Mouse (Mus musculus) hindbrain, embryonic 11.5 days (tissue): ENCODE measurements around the gene Il6ra. TPM values are rescaled to one million over a fixed set of nuclear protein-coding genes. Genes with fewer than 3 reads are reported as not detected.
"Not testable (repeated sequence)": the region's sequence is repeated elsewhere in the genome, so short reads cannot be mapped to it uniquely, and the experiment has no call there.

Experiments
- ATAC-seq: fragments of 200-750 bp; cut with Nextera tagmentation; 2 replicates; pipeline ENCODE4 v1.8.0; 2017; ENCODE audit warnings: mild to moderate bottlenecking, moderate TSS enrichment, moderate library complexity; ENCODE audit not compliant: low FRiP score
- DNase-seq: peaks from one replicate; pipeline ENCODE4 v3.0.0-alpha.2; 2015; ENCODE audit warnings: low spot score
- H3K27ac ChIP-seq: fragments of 300-500 bp; sonication (generic); 2 replicates; pipeline ENCODE4 v1.5.1; 2014; ENCODE audit warnings: mild to moderate bottlenecking, low read depth, low read length
- H3K27me3 ChIP-seq: fragments of 300-500 bp; sonication (generic); 2 replicates; pipeline ENCODE4 v1.6.1; 2014; ENCODE audit warnings: mild to moderate bottlenecking, low read length, moderate library complexity, mixed read lengths; ENCODE audit not compliant: control insufficient read depth, insufficient read depth
- H3K36me3 ChIP-seq: fragments of 300-500 bp; sonication (generic); 2 replicates; pipeline ENCODE4 v1.6.1; 2014; ENCODE audit warnings: mild to moderate bottlenecking, low read length, moderate library complexity, mixed read lengths; ENCODE audit not compliant: control insufficient read depth, insufficient read depth
- H3K4me1 ChIP-seq: fragments of 300-500 bp; sonication (generic); replicated peaks from 2 replicates; pipeline ENCODE4 v1.6.1; 2014; ENCODE audit warnings: low read length, mixed read lengths; ENCODE audit not compliant: control insufficient read depth, insufficient read depth
- H3K4me2 ChIP-seq: fragments of 300-500 bp; sonication (generic); replicated peaks from 2 replicates; pipeline ENCODE4 v1.6.1; 2014; ENCODE audit warnings: mild to moderate bottlenecking, low read depth, low read length
- H3K4me3 ChIP-seq: fragments of 300-500 bp; sonication (generic); 2 replicates; pipeline ENCODE4 v1.5.1; 2014; ENCODE audit warnings: low read depth, low read length
- H3K9ac ChIP-seq: fragments of 300-500 bp; sonication (generic); 2 replicates; pipeline ENCODE4 v1.6.1; 2014; ENCODE audit warnings: low read depth, low read length
- H3K9me3 ChIP-seq: fragments of 300-500 bp; sonication (generic); 2 replicates; pipeline ENCODE4 v1.6.1; 2016; ENCODE audit warnings: low read length; ENCODE audit not compliant: control insufficient read depth
- WGBS: fragments of 180-500 bp; shearing (Covaris S2); extraction: QIAGEN DNeasy Blood & Tissue Kit; methylation state at CpG from one replicate; pipeline ENCODE4 v1.1.7; 2014; 5-methylcytosine and 5-hydroxymethylcytosine counted together
- polyA plus RNA-seq: library from polyadenylated mRNA; unstranded; fragments of >200 nt; fragmentation: Nextera tagmentation; extraction: Ambion mirVana; gene quantifications from 2 replicates; pipeline ENCODE4 v1.2.1, GENCODE M21; 2014

Il6ra gene
- polyA plus RNA-seq, 1 experiment from 2014 or later: 0.22 TPM

DNA sequence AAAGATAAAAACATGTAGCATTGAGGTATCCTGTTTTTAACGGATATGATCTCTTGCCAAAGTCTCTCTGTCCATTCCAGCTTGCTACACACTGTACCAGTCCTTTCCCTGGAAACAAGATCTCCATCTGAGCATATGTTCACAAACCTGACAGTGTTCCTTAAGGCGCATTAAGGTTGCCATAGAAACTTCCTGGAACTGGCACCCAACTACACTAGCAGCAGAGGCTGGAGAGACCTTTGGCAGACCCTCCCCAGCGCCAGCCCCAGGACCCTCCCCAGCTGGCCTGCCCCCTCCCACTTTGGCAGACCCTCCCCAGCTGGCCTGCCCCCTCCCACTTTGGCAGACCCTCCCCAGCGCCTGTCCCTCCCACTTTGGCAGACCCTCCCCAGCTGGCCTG lies 45.3 kb downstream of the Il6ra start:
- H3K9ac ChIP-seq: no peak overlapping the region
- no peak overlapping the region for H3K4me2 ChIP-seq
- H3K4me1 ChIP-seq: no peaks in the 10 kb centered on the region
- H3K9me3 ChIP-seq: no peaks in the 10 kb centered on the region
- 69% methylated on average over 3 of the region's 4 CpGs for WGBS
- H3K36me3 ChIP-seq: no peaks in the 10 kb centered on the region
- H3K27me3 ChIP-seq: no peaks in the 10 kb centered on the region
- no peak overlapping the region for H3K4me3 ChIP-seq
- ATAC-seq: no peak
- no peak overlapping the region for H3K27ac ChIP-seq
- no peak for DNase-seq

DNA sequence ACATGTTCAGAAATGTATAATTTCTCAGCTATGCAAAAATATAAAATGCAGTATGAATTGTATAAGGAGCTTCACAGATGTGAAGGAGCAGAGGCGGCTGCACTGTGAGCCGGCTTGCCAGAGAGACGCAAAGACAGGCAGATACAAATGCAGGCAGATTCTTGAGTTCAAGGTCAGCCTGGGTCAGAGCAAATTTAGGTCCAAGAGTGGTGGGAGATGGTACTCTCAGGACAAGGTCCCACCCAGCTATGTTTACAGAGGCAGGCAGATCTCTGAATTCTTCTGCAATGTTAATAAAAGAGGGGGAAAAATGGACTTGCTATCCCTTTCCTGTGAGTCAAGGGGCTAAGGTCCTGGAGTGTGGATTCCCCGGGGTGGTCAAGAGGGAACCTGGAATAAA lies 47.2 kb downstream of the Il6ra start:
- no peak overlapping the region for H3K9ac ChIP-seq
- ATAC-seq: no peak
- H3K27ac ChIP-seq: no peak overlapping the region
- H3K36me3 ChIP-seq: no peaks in the 10 kb centered on the region
- 82% methylated on average over 4 of the region's 4 CpGs for WGBS
- no peak overlapping the region for H3K4me3 ChIP-seq
- H3K9me3 ChIP-seq: no peaks in the 10 kb centered on the region
- no peaks in the 10 kb centered on the region for H3K27me3 ChIP-seq
- no peak for DNase-seq
- H3K4me1 ChIP-seq: peaks cover 3% of the 10 kb centered on the region
- H3K4me2 ChIP-seq: no peak overlapping the region

DNA sequence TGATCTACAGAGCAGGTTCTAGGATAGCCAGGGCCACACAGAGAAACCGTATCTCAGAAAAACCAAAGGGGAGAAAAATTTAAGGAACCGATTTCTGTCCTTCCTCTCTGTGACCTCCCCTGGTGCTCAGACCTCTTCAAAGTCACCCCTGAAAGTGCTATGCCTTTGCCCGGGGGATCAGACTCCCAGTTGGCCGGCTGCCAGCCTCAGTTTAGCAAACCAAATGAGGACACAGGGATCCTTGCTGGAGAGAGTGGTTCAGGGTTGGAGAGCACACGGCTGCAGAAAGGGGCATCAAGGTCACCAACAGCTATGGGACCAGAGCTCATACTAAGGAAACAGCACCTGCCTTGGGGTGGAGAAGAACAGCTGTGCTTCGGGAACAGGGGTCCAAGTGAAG lies 48.0 kb downstream of the Il6ra start:
- no peak for ATAC-seq
- WGBS: 64% methylated on average over 6 of the region's 6 CpGs
- no peak for DNase-seq
- peaks cover 3% of the 10 kb centered on the region for H3K4me1 ChIP-seq
- H3K4me3 ChIP-seq: no peak overlapping the region
- H3K27me3 ChIP-seq: no peaks in the 10 kb centered on the region
- H3K9me3 ChIP-seq: no peaks in the 10 kb centered on the region
- H3K9ac ChIP-seq: no peak overlapping the region
- no peak overlapping the region for H3K27ac ChIP-seq
- no peaks in the 10 kb centered on the region for H3K36me3 ChIP-seq
- H3K4me2 ChIP-seq: no peak overlapping the region

DNA sequence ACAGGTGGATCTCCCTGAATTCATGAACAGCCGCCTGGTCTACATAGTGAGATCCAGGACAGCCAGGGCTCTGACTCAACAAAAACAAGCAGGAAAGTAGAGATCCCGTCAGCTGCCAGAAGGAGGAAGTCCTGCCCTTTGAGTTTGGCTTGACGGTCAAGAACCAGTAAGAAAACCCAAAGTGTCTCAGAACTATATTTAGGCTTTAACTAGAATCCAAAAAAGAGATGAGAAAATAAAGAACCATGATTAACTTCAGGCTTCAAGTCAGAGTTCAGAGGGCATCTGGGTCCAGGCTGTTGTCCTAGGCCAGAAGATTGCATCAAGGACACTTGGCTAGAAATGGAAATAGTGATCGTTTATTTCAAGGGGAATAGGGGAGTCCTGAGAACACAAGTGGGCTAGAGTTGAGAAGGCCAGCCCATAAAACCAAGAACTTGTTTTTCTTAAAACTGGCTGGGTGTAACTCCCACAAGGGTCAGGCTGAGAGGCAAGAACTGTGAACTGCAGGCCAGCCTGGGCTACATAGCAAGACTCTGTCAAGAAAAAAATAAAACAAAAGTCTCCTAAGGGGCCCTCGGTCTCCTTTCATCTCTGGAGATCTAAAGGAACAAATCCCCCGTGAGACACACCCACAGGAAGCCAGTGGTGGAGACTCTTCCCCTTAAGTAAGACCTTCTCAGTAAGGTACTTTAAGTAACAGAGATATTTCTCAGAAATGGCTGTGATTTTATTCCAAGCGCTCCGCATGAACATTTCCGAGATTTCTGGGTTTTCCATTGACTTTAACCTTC lies 49.1 kb downstream of the Il6ra start:
- H3K4me3 ChIP-seq: no peak overlapping the region
- DNase-seq: no peak
- H3K4me2 ChIP-seq: no peak overlapping the region
- peaks cover 3% of the 10 kb centered on the region for H3K4me1 ChIP-seq
- WGBS: 87% methylated on average over 9 of the region's 9 CpGs
- no peaks in the 10 kb centered on the region for H3K9me3 ChIP-seq
- no peak for ATAC-seq
- no peak overlapping the region for H3K27ac ChIP-seq
- H3K9ac ChIP-seq: no peak overlapping the region
- H3K27me3 ChIP-seq: no peaks in the 10 kb centered on the region
- H3K36me3 ChIP-seq: no peaks in the 10 kb centered on the region

DNA sequence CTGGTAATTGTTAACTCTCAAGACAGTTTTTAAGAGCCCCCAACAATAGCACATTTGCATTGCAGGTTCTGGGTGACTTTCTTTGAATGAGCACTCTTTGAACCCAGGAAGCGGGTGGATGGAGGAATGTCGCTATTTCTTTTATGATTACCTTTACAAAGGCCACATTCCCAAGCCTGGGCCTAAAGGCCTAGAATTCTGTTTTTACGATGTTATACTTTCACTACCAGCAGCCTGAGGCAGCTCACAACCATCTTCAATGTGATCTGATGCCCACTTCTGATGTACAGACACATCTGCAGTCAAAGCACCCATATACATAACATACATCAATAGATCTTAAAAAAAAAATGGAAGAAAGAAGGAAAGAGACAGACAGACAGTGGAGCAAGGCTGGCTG lies 49.7 kb downstream of the Il6ra start:
- 83% methylated on average over 3 of the region's 3 CpGs for WGBS

DNA sequence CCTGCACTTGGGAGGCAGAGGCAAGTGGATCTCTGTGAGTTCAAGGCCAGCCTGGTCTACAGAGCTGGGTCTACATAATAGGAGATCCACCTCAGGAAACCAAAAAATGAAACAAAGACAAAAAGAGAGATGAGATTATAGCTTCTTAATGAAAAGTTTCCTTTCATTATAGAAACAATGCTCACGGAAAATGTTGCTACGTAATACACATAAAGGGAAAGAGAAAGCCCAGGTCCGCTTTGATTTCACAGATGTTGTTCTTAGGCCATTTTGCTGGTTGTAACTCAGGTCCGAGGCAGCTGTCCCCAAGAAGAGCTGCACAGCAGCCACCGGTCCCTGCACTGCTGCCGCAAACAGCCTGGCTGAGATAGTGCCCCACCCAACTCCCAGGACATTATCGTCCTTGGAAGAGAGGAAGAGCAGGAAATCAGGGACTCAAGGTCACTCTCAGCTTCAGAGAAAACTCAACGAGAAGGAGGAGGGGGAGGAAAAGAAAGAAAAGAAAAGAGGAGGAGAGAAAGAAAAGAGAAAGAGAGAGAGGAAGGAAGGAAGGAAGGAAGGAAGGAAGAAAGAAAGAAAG lies 50.7 kb downstream of the Il6ra start:
- Histone ChIP-seq H3K27me3 (no peaks in the 10 kb centered on the region), H3K4me2 (no peak overlapping the region), H3K9ac (no peak overlapping the region), H3K4me3 (no peak overlapping the region), H3K9me3 (no peaks in the 10 kb centered on the region), H3K27ac (no peak overlapping the region), H3K4me1 (peaks cover 3% of the 10 kb centered on the region), H3K36me3 (no peaks in the 10 kb centered on the region)
- DNase-seq: no peak
- no peak for ATAC-seq
- whole genome bisulfite sequencing: 84% methylated on average over 8 of the region's 8 CpGs

More for the DNA sequence above, 49.7 kb downstream of the Il6ra start:
- not testable (repeated sequence) for DNase-seq, H3K4me3 ChIP-seq, H3K4me2 ChIP-seq, H3K27me3 ChIP-seq, H3K4me1 ChIP-seq, H3K9ac ChIP-seq, H3K9me3 ChIP-seq, H3K27ac ChIP-seq, ATAC-seq, H3K36me3 ChIP-seq

DNA sequence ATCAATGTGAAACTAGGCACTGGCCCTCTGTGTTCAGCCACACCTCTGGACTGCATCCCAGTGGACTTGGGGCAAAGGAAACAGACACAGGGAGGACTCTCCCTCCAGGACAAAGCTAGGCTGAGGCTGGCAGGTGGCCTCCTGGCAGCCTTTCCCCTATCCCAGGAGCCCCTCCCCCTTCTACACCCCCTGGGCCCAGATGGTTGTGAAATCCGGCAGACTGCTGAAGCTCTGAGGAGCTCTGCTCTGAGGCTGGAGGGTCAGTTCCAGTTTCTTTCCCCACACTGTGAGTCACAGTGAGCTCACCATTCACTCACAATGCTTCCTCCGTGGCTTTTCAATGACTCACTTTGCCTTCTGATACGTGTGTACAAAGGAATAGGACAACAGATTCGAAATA lies 51.9 kb downstream of the Il6ra start:
- peaks cover 3% of the 10 kb centered on the region for H3K4me1 ChIP-seq
- H3K36me3 ChIP-seq: no peaks in the 10 kb centered on the region
- no peak overlapping the region for H3K4me3 ChIP-seq
- whole genome bisulfite sequencing: 25% methylated on average over 4 of the region's 4 CpGs
- no peaks in the 10 kb centered on the region for H3K27me3 ChIP-seq
- ATAC-seq (no peak), DNase-seq (peak; percentile 36)
- 0 out of 2 replicates have a peak overlapping the region, but pooled peaks have one; percentile 11 for H3K9ac ChIP-seq
- H3K27ac ChIP-seq: no peak overlapping the region
- H3K4me2 ChIP-seq: no peak overlapping the region
- H3K9me3 ChIP-seq: no peaks in the 10 kb centered on the region

DNA sequence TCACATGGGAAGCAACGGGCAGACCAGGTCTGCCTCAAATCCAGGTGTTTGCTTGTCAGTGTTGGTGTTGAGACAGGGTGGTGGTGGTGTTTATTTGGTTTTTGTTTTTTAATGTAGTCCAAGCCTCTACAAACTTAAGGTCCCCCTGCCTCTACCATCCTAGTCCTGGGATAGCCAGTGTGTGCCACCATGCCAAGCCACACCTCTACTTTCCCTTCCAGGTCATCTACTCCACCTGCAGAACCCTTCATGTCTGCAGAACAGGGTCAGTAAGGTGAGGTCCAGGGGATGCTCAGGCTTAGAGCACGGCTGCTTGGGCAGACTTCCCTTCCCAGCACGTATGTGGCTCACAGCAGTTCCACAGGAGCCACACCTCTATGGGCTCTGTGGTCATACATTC lies 52.7 kb downstream of the Il6ra start:
- no peak for ATAC-seq
- Histone ChIP-seq H3K9me3 (no peaks in the 10 kb centered on the region), H3K4me3 (no peak overlapping the region), H3K27ac (no peak overlapping the region), H3K4me1 (peaks cover 3% of the 10 kb centered on the region), H3K4me2 (no peak overlapping the region), H3K36me3 (no peaks in the 10 kb centered on the region), H3K9ac (no peak overlapping the region), H3K27me3 (no peaks in the 10 kb centered on the region)
- WGBS: 78% methylated on average over 3 of the region's 3 CpGs
- no peak for DNase-seq

DNA sequence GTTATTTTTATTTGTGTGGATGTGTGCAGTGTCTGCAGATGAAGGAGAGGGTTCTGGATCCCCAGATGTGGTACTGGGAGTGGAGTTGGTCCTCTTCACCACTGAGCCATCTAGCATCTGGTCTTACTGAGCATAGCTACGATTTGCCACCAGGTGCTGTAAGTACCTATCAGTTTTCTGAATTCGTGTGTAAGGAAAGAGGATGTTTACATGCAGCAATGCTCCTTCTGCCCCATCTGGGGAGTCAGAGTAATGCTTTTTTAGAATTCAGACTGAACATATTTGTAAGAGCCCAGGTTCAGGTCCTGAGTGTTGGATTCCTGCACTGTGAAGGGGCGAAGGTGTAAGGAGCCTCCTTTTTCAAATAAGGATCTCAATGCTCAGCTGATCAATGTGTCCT lies 53.1 kb downstream of the Il6ra start:
- Histone ChIP-seq H3K36me3 (no peaks in the 10 kb centered on the region), H3K4me1 (peaks cover 3% of the 10 kb centered on the region), H3K4me2 (no peak overlapping the region), H3K9ac (no peak overlapping the region), H3K4me3 (no peak overlapping the region), H3K9me3 (no peaks in the 10 kb centered on the region), H3K27ac (no peak overlapping the region), H3K27me3 (no peaks in the 10 kb centered on the region)
- ATAC-seq: no peak
- 73% methylated on average over 3 of the region's 3 CpGs for WGBS
- DNase-seq: no peak
